Mouse (Mus musculus) embryonic facial prominence, embryonic 15.5 days (tissue): ENCODE measurements around the gene Gpr153. TPM values are rescaled to one million over a fixed set of nuclear protein-coding genes. Genes with fewer than 3 reads are reported as not detected.

Experiments used
- polyA plus RNA-seq: library from polyadenylated mRNA; unstranded; fragments of >200 nt; fragmentation: Nextera tagmentation; extraction: Ambion mirVana; gene quantifications from 2 replicates; pipeline ENCODE4 v1.2.1, GENCODE M21; 2015

Gene Gpr153
- polyA plus RNA-seq, 1 experiment from 2014 or later: 29.0 TPM

Other genes starting within 250 kb of the Gpr153 start
- gene Zbtb48, start 246.6 kb upstream of the Gpr153 start, polyA plus RNA-seq: 20.6 TPM in 2 replicates
- gene Tas1r1, start 235.7 kb upstream of the Gpr153 start, polyA plus RNA-seq: 1.2 TPM in 2 replicates
- 31.0 and 32.4 TPM in 2 replicates for gene Nol9, start 234.9 kb upstream of the Gpr153 start, polyA plus RNA-seq
- 20.8 and 21.3 TPM in 2 replicates for gene Plekhg5, start 201.7 kb upstream of the Gpr153 start, polyA plus RNA-seq
- 1.5 and 2.0 TPM in 2 replicates for gene Tnfrsf25, start 158.3 kb upstream of the Gpr153 start, polyA plus RNA-seq
- gene Espn, start 121.9 kb upstream of the Gpr153 start, polyA plus RNA-seq: 7.5 TPM in 2 replicates
- 1.6 and 1.9 TPM in 2 replicates for gene Hes2, start 115.4 kb upstream of the Gpr153 start, polyA plus RNA-seq
- 65.5 and 77.0 TPM in 2 replicates for gene Acot7, start 96.1 kb upstream of the Gpr153 start, polyA plus RNA-seq
- not detected in 2 replicates for gene Hes3, start 17.4 kb downstream of the Gpr153 start, polyA plus RNA-seq
- gene Icmt, start 23.0 kb downstream of the Gpr153 start, polyA plus RNA-seq: 23.5 and 26.7 TPM in 2 replicates
- gene Rnf207, start 44.8 kb downstream of the Gpr153 start, polyA plus RNA-seq: 0.23 and 0.72 TPM in 2 replicates
- 342 and 365 TPM in 2 replicates for gene Rpl22, start 51.5 kb downstream of the Gpr153 start, polyA plus RNA-seq
- 0.76 and 1.2 TPM in 2 replicates for gene Chd5, start 64.4 kb downstream of the Gpr153 start, polyA plus RNA-seq
- 3.6 and 6.2 TPM in 2 replicates for gene Nphp4, start 202.5 kb downstream of the Gpr153 start, polyA plus RNA-seq
- gene Kcnab2, start 203.6 kb downstream of the Gpr153 start, polyA plus RNA-seq: 8.9 and 9.7 TPM in 2 replicates